Mouse (Mus musculus): ENCODE results near the gene Tmem53.

Tmem53 gene

DNA sequence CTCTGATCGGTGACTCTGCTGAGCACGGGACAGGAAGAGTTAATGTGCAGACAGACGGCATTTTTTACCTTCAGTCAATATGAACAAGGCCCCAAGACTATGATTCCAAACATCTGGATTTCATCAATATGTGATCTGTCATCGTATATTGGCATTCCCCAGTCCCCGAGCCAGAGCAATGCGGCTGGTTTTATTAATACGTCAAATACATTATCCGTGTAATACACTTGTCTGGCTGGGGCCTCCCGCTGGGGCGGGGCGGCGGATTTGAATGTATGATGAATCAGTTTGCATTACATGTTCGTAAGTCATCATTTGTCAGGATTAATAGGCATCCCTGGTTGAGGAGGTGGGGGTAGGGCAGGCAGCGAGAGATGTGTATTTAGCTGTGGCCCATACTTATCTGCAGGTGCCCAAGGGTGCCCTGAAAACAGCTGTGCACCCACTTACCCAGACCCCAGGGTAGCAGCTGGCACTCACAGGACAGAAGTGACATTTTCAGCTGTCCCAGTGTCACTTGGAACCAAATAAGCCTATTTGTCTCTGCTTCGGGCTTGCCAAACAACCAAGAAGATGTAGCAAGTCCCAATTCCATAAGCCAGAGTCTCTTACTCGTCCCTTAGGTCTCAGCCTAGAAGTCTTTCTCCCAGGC is 63.2 kb downstream of the Tmem53 start:
- ATAC-seq (ENCODE audit: low TSS enrichment) = no peak

DNA sequence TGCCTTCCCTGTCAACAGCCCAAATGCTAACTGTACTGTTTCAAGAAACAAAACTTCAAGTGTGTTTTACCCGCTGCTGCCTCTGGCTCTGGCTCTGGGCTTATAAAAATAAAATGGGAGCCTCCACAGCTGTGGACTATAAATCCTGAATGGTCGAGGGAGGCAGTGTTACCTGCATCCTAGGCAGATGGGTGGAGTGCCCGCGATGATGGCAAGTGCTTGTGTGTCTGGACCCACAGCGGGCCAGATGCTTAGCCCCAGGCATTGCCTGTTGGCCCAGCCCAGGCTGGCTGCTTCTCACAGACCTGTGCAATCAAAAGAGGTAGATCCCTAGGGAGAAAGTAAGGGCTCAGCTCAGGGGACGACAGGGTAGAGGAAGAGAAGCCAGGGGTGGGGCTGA is 65.0 kb downstream of the Tmem53 start:
- ATAC-seq (ENCODE audit: low TSS enrichment) = no peak

DNA sequence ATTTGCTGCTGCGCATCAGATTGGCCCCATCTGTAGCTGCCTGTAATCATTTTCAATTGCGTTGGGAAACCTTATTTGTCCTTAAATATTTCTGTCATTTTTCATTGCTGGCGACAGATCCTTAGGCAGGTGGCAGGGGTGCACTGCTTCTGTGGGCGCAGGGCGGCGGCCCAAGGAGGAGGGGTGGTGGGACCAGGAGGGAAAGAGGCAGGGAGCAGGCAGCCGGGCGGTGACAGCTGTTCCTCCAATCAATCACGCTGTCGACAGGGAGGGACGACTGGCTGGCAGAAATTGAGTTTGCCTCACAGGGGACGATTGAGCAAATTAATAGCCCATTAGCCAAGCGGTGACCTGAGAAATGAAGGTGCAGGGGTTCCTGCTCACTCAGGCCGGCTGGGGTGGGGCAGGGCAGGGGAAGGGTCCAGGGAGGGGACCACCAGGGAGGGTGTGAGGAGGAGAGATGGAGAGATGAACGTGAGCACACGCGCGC is 66.0 kb downstream of the Tmem53 start:
- ATAC-seq (ENCODE audit: low TSS enrichment) = no peak
